Mouse (Mus musculus) left cerebral cortex, adult 8-10 months (tissue): ENCODE results near the gene Fgfr2. TPM values are rescaled to one million over a fixed set of nuclear protein-coding genes. Genes with fewer than 3 reads are reported as not detected.
"Not testable (repeated sequence)": the region's sequence is repeated elsewhere in the genome, so short reads cannot be mapped to it uniquely, and the experiment has no call there.

Source experiments
- DNase-seq, 2 experiments: peaks; one replicate each; pipeline ENCODE4 v3.0.0; 2022; ENCODE audit warnings: low spot score in 2 of 2
- total RNA-seq, 4 experiments: library from RNA; stranded (reverse); gene quantifications; 2 replicates each; pipeline ENCODE4 v1.2.4; 2022

Gene Fgfr2
- total RNA-seq, 4 experiments from 2014 or later, result 50.6 to 73.1 (median 64.8) TPM

- DNase-seq, result no peak
These were observed 2603.1 kb downstream of the Fgfr2 start, which contains the start of gene Ate1 for GRCm38 (mm10) chr7:130520049-130520425. Gene Ate1 (minus strand): TSS chr7:130520369.

DNA sequence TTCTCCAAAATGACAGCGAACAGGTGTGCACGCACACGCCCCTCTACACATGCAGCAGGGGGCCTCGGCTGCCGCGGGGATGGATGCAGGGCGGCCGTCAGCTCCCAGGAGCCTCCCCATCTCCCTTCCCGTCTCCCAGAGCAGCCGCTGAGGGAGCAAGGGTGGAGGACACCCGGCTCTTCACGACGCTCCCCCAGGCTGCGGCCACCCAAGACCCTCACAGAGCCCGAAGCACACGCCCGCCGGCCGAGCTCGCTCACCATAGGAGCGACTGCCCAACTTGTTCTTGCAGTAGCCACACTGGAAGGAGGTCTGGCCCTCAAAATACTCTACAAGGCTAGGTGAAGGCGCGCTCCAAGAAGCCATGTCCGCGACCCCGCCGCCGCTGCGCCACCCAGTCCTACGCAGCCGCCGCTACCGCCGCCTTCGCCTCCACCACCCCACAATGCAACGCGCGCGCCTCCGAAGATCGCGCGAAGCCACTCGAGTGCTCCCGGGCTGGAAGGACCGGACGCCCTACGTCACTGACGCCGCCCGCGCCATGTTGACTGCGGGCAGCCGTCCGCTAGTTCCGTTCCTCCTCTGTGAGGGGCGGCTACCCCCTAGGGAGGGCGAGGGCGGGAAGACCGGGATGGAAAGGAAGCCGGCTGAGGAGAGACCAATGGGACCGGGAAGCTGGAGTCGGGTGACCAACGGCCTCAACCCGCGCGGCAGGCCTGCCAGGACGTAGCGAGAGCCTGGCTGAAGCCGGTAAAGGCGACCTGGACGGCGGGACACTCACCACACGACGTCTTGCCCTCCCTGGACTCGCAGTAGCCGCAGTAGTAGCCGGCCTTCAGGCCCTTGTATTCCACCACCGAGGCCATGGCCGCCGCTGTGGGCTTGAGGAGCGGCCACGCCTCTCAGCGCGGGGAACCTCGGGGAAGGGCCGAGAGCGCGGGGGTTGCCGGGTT, 2603.8 kb downstream of the Fgfr2 start:
- DNase-seq, result peak; percentile 94 to 96

GRCm38 (mm10) chr7:130518213-130519095, 2604.7 kb downstream of the Fgfr2 start:
- DNase-seq, result no peak

DNA sequence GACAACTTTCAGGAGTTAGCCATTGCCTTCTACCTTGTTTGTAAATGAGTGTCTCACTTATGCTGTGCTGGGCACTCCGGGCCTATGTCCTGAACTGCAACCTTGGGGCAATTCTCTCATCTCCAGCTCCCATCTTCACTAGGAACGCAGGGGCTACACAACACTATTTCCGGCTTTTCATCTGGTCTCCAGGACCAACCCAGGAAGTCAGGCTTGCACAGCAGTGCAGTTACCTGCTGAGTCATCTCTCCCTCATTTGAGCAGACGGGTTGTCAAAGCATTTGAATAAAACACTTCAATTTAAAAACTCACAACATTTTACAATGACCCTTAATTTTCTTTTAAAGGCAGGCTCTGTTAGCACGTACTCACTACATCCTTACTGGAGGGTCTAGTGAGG, 2612.9 kb downstream of the Fgfr2 start:
- no peak for DNase-seq

DNA sequence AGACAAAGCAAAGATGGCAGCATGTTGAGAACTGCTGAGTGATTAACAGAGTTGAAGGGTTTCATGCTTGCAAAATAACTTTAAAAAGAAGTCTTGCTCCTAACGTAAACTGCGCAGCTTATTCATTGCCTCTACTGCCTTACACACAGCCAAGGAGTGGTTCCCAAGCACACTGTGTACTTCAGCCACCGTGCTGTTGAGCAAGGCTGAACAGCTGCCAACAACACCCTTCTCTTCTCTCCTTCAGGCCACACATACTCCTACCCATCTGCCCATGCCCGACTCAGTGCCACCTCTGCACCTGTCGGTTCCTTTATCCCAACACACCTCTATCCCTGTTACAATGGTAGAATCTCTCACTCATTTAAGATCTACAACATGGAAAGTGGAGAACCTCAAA, 2620.1 kb downstream of the Fgfr2 start:
- no peak for DNase-seq

DNA sequence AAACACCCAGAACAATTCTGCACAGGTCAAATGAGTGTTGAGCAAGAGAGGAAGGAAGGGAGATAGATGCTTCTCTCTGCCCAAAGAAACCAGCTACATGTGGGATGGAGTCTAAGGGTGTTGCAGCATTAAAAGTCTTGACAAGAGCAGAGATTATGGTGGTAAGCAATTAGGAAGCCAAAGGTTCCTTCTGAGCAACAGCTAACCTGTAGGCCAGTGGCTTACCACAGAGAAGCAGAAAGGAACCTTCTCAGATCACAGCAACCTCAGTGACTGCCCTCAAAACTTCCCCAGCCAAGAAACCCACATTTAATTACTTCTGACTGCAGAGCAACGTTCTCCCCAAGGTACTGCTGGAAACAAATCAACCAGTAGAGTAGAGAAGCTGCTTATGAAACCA, 2621.7 kb downstream of the Fgfr2 start:
- DNase-seq, result no peak

GRCm38 (mm10) chr7:130493346-130493745, 2629.8 kb downstream of the Fgfr2 start:
- no peak for DNase-seq

DNA sequence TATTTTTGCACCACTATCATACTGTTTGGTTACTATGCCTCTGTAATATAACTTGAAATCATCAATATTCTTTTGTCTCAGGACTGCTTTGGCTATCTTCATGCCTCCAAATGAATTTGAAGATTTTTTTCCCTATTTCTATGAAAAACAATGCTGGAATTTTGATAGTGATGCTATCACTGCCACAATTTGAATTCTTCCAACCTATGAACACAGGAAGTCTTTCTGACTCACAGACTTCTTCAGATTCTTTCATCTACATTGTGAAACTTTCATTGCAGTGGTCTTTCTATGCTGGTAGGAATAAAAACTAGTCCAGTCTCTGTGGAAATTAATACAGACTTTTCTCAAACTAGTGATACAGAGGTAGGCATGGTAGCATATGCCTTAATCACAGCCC, 2631.1 kb downstream of the Fgfr2 start:
- DNase-seq, result no peak

GRCm38 (mm10) chr7:130479003-130479402, 2644.1 kb downstream of the Fgfr2 start:
- not testable (repeated sequence) for DNase-seq

GRCm38 (mm10) chr7:130475970-130476369, 2647.2 kb downstream of the Fgfr2 start:
- peak in 1 of 2 experiments; percentile 21 for DNase-seq

- no peak for DNase-seq
These were observed 2649.3 kb downstream of the Fgfr2 start for GRCm38 (mm10) chr7:130473881-130474280.

DNA sequence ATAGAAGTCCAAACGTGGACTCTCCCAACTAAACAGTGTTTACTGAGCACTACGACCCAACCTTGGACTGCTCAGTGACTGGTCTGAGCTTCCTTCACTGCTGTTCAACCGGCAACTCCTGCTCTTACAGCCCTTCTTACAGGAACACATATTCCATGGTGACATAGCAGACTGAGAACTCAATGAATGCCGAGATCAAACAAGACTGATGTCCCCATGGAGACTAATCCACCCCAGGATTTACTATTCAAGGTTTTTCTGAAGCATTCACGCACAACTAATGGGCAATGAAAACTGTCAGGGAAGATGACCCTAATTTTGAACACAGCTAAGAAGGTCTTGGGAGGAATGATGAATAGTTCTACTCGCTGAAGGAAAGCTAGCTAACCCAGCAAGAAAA, 2650.5 kb downstream of the Fgfr2 start:
- DNase-seq, result no peak

DNA sequence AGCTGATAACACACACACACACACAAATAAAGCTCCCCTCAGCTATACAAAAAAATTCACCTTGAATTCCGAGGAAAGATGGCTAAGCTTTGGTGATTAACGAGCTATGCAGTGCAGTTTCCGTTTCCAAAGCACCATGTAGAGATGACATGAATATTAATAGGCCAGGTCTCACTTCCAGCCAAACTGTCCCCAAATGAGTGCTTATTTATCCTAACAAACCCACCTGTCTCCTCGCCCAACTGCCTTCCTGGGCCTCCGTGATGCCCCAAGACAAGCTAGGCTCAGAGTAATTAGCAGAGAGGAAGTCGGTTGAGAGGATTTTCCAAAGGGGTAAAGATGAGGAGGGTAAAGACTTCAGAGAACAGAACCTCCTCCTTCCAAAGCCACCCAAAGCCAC, 2652.1 kb downstream of the Fgfr2 start:
- no peak for DNase-seq

GRCm38 (mm10) chr7:130455587-130456246, 2667.4 kb downstream of the Fgfr2 start:
- no peak for DNase-seq

- no peak for DNase-seq
These were observed 2668.9 kb downstream of the Fgfr2 start for GRCm38 (mm10) chr7:130454226-130454625.

GRCm38 (mm10) chr7:130435776-130436175, 2687.4 kb downstream of the Fgfr2 start:
- no peak for DNase-seq

- DNase-seq, result no peak
These were observed 2691.0 kb downstream of the Fgfr2 start for GRCm38 (mm10) chr7:130432141-130432540.

DNA sequence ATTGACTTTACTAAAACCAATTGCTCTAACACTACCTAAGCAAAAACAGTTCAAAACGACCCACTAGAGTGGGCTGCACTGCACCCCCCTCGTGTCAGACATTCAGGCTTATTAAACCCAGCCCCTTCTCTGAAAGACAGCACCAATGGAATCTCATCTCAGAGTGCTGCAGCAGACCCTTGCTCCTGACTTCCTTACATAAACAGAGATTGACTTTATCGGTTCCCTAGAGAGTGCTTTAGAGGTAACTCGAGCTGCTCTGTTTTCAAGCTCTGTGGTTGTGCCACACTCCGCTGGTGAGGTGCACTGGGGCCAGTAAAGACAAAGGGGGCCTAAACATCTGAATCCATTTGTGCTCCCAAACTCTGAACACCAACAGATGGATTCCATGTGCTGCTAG, 2696.6 kb downstream of the Fgfr2 start:
- no peak for DNase-seq

- DNase-seq, result no peak
These were observed 2697.2 kb downstream of the Fgfr2 start for GRCm38 (mm10) chr7:130425991-130426390.

GRCm38 (mm10) chr7:130419961-130420360, 2703.2 kb downstream of the Fgfr2 start:
- DNase-seq, result no peak

DNA sequence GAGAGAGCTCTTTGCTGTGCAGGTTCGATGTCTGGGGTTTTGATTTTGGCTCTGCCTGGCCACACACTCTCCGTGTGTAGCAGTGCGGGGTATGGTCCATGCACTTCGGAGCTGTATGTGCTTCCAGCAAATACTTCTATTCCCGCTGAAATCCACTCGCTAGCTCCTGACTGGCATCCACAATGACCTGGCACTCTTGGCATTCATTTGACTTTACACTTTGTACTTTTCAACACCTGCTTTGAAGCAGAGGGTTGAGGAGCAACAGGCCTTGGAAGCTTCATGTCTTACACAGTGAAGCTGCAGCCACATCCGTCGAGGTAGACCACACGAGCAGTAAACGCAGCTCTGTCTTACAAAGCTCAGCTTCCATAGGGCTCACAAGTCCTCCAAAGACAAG, 2715.5 kb downstream of the Fgfr2 start:
- DNase-seq, result no peak

DNA sequence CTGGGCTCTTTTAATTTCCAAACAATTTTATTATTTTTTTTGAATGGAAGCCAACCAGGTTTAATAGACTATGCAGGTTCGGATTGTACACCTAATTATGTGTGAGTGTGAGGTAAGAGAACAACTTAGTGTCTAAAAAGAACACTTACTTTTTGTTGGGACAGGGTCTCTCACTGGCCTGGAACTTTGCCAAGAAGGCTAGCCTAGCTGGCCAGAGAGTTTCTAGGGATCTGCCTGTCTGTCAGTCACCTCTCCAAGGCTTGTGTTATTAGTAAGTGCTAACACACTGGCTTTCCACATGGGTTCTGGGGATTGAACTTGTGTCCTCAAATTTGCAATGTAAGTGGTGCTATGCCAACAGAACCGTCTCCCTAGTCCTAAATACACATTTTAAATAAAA, 2719.8 kb downstream of the Fgfr2 start:
- DNase-seq, result no peak
